Mouse (Mus musculus) midbrain, embryonic 11.5 days (tissue): ENCODE measurements around the gene Snx4. TPM values are rescaled to one million over a fixed set of nuclear protein-coding genes. Genes with fewer than 3 reads are reported as not detected.

Source experiments
- ATAC-seq: fragments of 200-750 bp; cut with Nextera tagmentation; 2 replicates; pipeline ENCODE4 v1.8.0; 2017; ENCODE audit warnings: moderate TSS enrichment, moderate library complexity; ENCODE audit not compliant: low FRiP score
- DNase-seq: peaks from one replicate; pipeline ENCODE4 v3.0.0; 2015; ENCODE audit warnings: low spot score; ENCODE audit errors: missing footprints
- H3K27ac ChIP-seq: fragments of 300-500 bp; sonication (generic); 2 replicates; pipeline ENCODE4 v1.5.1; 2014; ENCODE audit warnings: low read depth, low read length
- H3K27me3 ChIP-seq: fragments of 300-500 bp; sonication (generic); 2 replicates; pipeline ENCODE4 v1.6.1; 2014; ENCODE audit warnings: mild to moderate bottlenecking, low read length, moderate library complexity, mixed read lengths; ENCODE audit not compliant: control insufficient read depth, insufficient read depth
- H3K36me3 ChIP-seq: fragments of 300-500 bp; sonication (generic); 2 replicates; pipeline ENCODE4 v1.6.1; 2014; ENCODE audit warnings: mild to moderate bottlenecking, low read length, moderate library complexity, mixed read lengths; ENCODE audit not compliant: control insufficient read depth, insufficient read depth
- H3K4me1 ChIP-seq: fragments of 300-500 bp; sonication (generic); 2 replicates; pipeline ENCODE4 v1.6.1; 2014; ENCODE audit warnings: low read length; ENCODE audit not compliant: control insufficient read depth, insufficient read depth
- H3K4me2 ChIP-seq: fragments of 300-500 bp; sonication (generic); 2 replicates; pipeline ENCODE4 v1.6.1; 2014; ENCODE audit warnings: mild to moderate bottlenecking, moderate library complexity
- H3K4me3 ChIP-seq: fragments of 300-500 bp; sonication (generic); 2 replicates; pipeline ENCODE4 v1.5.1; 2014; ENCODE audit warnings: low read depth, low read length
- H3K9ac ChIP-seq: fragments of 300-500 bp; sonication (generic); 2 replicates; pipeline ENCODE4 v1.6.1; 2014; ENCODE audit warnings: low read length
- H3K9me3 ChIP-seq: fragments of 300-500 bp; sonication (generic); 2 replicates; pipeline ENCODE4 v1.6.1; 2016; ENCODE audit warnings: low read length; ENCODE audit not compliant: control insufficient read depth
- WGBS: fragments of 180-500 bp; shearing (Covaris S2); extraction: QIAGEN DNeasy Blood & Tissue Kit; methylation state at CpG from one replicate; pipeline ENCODE4 v1.1.7; 2014; 5-methylcytosine and 5-hydroxymethylcytosine counted together
- polyA plus RNA-seq: library from polyadenylated mRNA; unstranded; fragments of >200 nt; fragmentation: Nextera tagmentation; extraction: Ambion mirVana; gene quantifications from 2 replicates; pipeline ENCODE4 v1.2.1, GENCODE M21; 2014

Gene Snx4
- polyA plus RNA-seq, 1 experiment from 2014 or later: 86.9 TPM

- no peak for DNase-seq
- Histone ChIP-seq H3K27ac (no peak overlapping the region), H3K9ac (no peak overlapping the region), H3K4me3 (no peak overlapping the region), H3K9me3 (no peaks in the 10 kb centered on the region), H3K27me3 (no peaks in the 10 kb centered on the region), H3K4me2 (no peak overlapping the region), H3K36me3 (peaks cover 13% of the 10 kb centered on the region), H3K4me1 (no peaks in the 10 kb centered on the region)
- 90% methylated on average over 2 of the region's 2 CpGs for WGBS
- ATAC-seq: no peak
These were observed 11.9 kb upstream of the Snx4 start for GRCm38 (mm10) chr16:33239305-33239704.

GRCm38 (mm10) chr16:33242046-33242445, 9.2 kb upstream of the Snx4 start:
- 89% methylated on average over 6 of the region's 6 CpGs for WGBS
- H3K4me3 ChIP-seq: no peak overlapping the region
- no peak overlapping the region for H3K9ac ChIP-seq
- H3K9me3 ChIP-seq: no peaks in the 10 kb centered on the region
- no peaks in the 10 kb centered on the region for H3K4me1 ChIP-seq
- H3K27ac ChIP-seq: no peak overlapping the region
- H3K36me3 ChIP-seq: peaks cover 9% of the 10 kb centered on the region
- H3K4me2 ChIP-seq: no peak overlapping the region
- no peaks in the 10 kb centered on the region for H3K27me3 ChIP-seq
- ATAC-seq: no peak
- DNase-seq: no peak

- Histone ChIP-seq H3K27me3 (no peaks in the 10 kb centered on the region), H3K4me2 (no peak overlapping the region), H3K36me3 (peaks cover 9% of the 10 kb centered on the region), H3K4me3 (no peak overlapping the region), H3K9me3 (no peaks in the 10 kb centered on the region), H3K27ac (no peak overlapping the region), H3K4me1 (no peaks in the 10 kb centered on the region), H3K9ac (no peak overlapping the region)
- WGBS: 94% methylated on average over 6 of the region's 6 CpGs
- DNase-seq (no peak), ATAC-seq (no peak)
These were observed 7.0 kb upstream of the Snx4 start for GRCm38 (mm10) chr16:33244136-33244691.

DNA sequence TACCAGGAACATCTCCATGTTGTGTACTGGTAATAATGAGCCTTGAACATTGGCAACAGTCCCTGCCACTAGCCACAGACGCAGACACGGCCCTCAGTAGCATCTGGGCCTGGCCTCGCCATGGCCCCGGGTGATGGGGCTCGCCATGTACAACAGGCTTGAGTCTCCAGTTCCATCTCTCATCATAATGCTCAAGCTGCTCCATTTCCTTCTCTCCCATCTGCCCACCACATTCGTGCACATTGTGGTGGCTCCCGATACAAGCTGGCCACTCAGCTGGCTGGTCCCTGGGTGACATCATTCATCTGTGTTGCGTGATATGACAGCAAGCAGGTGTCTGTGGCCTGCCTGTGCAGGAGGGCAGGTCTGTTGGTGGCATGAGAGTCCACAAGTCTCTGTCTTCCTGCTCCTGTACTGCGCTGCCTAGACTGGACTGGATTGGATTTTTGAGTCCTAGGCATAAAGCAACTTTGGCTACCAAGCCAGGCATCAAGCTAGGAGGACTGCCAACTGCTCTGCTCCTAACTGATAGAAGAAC, 6.2 kb upstream of the Snx4 start:
- Histone ChIP-seq H3K4me1 (no peaks in the 10 kb centered on the region), H3K4me2 (no peak overlapping the region), H3K27me3 (no peaks in the 10 kb centered on the region), H3K9ac (no peak overlapping the region), H3K4me3 (no peak overlapping the region), H3K9me3 (no peaks in the 10 kb centered on the region), H3K27ac (no peak overlapping the region), H3K36me3 (peaks cover 9% of the 10 kb centered on the region)
- DNase-seq (no peak), ATAC-seq (no peak)
- WGBS: 97% methylated on average over 9 of the region's 9 CpGs

DNA sequence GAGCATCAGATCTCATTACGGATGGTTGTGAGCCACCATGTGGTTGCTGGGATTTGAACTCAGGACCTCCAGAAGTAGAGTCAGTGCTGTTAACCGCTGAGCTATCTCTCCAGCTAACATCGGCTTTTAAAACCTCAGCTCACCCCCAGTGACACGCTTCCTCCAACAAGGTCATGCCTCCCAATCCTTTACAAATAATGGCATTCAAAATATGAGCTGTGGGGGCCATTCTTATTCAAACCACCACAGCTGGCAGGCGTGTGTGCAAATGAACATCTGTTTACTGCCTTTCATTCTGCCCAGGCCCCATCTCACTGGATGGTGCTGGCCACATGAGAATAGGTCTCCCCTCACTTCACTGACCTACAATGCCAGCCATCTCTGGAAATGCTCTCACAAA, 4.7 kb upstream of the Snx4 start:
- no peaks in the 10 kb centered on the region for H3K9me3 ChIP-seq
- H3K36me3 ChIP-seq: peaks cover 3% of the 10 kb centered on the region; the same call in 1 of the 2 replicates
- no peak overlapping the region for H3K4me2 ChIP-seq
- WGBS: 86% methylated on average over 5 of the region's 5 CpGs
- no peak overlapping the region for H3K9ac ChIP-seq
- DNase-seq: no peak
- no peak overlapping the region for H3K27ac ChIP-seq
- H3K4me1 ChIP-seq: no peaks in the 10 kb centered on the region
- ATAC-seq: no peak
- H3K27me3 ChIP-seq: no peaks in the 10 kb centered on the region
- H3K4me3 ChIP-seq: no peak overlapping the region

DNA sequence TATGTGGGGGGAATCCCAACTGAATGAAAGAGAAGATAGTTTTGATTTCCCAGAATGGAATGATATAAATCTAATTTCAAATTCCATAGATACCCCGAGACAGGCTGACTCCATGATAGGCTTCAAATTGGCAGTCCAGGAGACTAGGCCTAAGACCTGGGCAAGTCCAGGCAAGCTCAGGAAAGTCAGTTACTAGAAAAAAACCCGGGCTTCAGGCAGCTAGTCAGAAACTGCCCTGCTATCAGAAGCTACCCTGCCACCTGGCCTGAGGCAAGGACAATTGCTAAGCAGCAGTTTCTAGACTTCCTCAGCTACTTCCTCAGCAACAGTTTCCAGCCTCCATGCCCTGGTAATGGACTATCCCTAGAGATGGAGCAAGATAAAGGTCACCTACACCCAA, 4.2 kb upstream of the Snx4 start:
- WGBS: 83% methylated on average over 2 of the region's 2 CpGs
- no peak overlapping the region for H3K4me3 ChIP-seq
- no peak overlapping the region for H3K9ac ChIP-seq

DNA sequence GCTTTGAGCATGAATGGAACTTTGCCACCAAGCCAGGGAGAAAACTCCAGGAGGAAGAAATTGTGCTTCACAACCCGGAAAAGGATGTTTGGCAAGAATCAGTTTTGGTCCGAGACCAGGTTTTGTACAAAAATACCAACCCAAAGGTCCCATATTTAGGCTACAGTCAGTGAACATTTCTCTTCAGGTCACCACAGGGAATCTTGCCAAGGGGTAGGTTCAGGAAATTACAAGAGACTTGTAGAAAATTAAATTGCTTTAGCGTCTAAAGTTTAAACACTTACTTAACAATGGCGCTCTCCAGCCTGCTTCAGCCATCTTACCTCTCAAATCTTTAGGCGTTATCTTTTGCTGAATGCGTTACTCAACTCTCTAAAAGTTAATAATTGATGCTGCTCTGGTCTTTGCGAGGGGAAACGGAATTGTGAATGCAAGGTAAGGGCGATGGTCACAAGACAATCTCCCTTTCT, 556 bp upstream of the Snx4 start:
- Histone ChIP-seq H3K4me3 (peak overlapping the region; percentile 59), H3K4me2 (peak overlapping the region; percentile 58), H3K9ac (peak overlapping the region; percentile 52), H3K9me3 (no peaks in the 10 kb centered on the region), H3K4me1 (0 out of 2 replicates have a peak, but pooled peaks cover 7% of the 10 kb centered on the region), H3K27me3 (no peaks in the 10 kb centered on the region), H3K36me3 (no peaks in the 10 kb centered on the region), H3K27ac (no peak overlapping the region)
- no peak for DNase-seq
- WGBS: 27% methylated on average over 9 of the region's 9 CpGs
- no peak; the same call in 1 of the 2 replicates for ATAC-seq

More for the DNA sequence above, 4.2 kb upstream of the Snx4 start:
- no peak for ATAC-seq
- no peak overlapping the region for H3K27ac ChIP-seq
- 0 out of 2 replicates have a peak, but pooled peaks cover 2% of the 10 kb centered on the region for H3K4me1 ChIP-seq
- DNase-seq: no peak
- H3K4me2 ChIP-seq: no peak overlapping the region
- no peaks in the 10 kb centered on the region for H3K9me3 ChIP-seq
- H3K36me3 ChIP-seq: no peaks in the 10 kb centered on the region
- H3K27me3 ChIP-seq: no peaks in the 10 kb centered on the region

DNA sequence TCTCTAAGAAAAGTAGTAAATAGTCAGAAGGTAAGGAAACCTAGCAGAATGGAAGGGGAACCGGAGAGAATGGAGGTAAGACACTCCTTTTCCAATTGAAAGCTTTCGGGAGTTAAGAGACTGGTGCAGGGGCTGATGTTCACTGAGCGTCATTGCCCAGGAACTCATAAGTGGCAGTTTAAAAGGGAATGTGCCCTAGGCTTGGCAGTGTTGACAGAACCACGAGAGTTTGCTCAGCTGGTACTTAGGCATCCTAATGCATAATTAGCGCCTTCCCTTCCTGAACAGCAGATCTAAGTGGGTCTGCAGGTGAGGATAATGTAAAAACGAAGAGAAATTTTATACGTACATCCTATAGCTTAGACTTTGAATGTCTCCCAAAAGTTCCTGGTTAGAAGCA, 4.4 kb downstream of the Snx4 start:
- Histone ChIP-seq H3K9ac (no peak overlapping the region), H3K9me3 (no peaks in the 10 kb centered on the region), H3K4me2 (no peak overlapping the region), H3K36me3 (no peaks in the 10 kb centered on the region), H3K4me1 (0 out of 2 replicates have a peak, but pooled peaks cover 7% of the 10 kb centered on the region), H3K4me3 (no peak overlapping the region), H3K27ac (no peak overlapping the region), H3K27me3 (no peaks in the 10 kb centered on the region)
- 84% methylated on average over 7 of the region's 7 CpGs for whole genome bisulfite sequencing
- DNase-seq (no peak), ATAC-seq (no peak)

GRCm38 (mm10) chr16:33258530-33258929, 7.3 kb downstream of the Snx4 start:
- no peaks in the 10 kb centered on the region for H3K27me3 ChIP-seq
- H3K9me3 ChIP-seq: no peaks in the 10 kb centered on the region
- 88% methylated on average over 2 of the region's 2 CpGs for WGBS
- ATAC-seq (no peak), DNase-seq (no peak)
- no peaks in the 10 kb centered on the region for H3K4me1 ChIP-seq
- H3K36me3 ChIP-seq: no peaks in the 10 kb centered on the region
- H3K4me3 ChIP-seq: no peak overlapping the region
- no peak overlapping the region for H3K27ac ChIP-seq
- no peak overlapping the region for H3K9ac ChIP-seq
- H3K4me2 ChIP-seq: no peak overlapping the region
